Mouse (Mus musculus) E14TG2a.4 (cell line): ENCODE measurements around the gene Fli1.
A peak's percentile ranks its signal among the peaks of the same experiment; 100 is the strongest.

Source experiments
- H3K27me3 ChIP-seq: 2 replicates; pipeline ENCODE4 v1.6.1; 2014; ENCODE audit warnings: low read length, control low read depth; ENCODE audit not compliant: insufficient read depth
- H3K36me3 ChIP-seq: 2 replicates; pipeline ENCODE4 v1.6.1; 2014; ENCODE audit warnings: low read length, control low read depth; ENCODE audit not compliant: insufficient read depth
- H3K4me1 ChIP-seq: replicated peaks from 2 replicates; pipeline ENCODE4 v1.6.1; 2014; ENCODE audit warnings: low read depth, low read length, control low read depth
- H3K4me3 ChIP-seq: replicated peaks from 2 replicates; pipeline ENCODE4 v1.5.1; 2014; ENCODE audit warnings: mild to moderate bottlenecking, low read length
- H3K9me3 ChIP-seq: 2 replicates; pipeline ENCODE4 v1.6.1; 2014; ENCODE audit warnings: low read length, control low read depth
- CTCF ChIP-seq: conservative IDR thresholded peaks from 2 replicates; pipeline ENCODE4 v1.5.1; 2014; ENCODE audit warnings: low read length
- NANOG ChIP-seq: IDR thresholded peaks from 2 replicates; pipeline ENCODE4 v1.6.1; 2014; ENCODE audit warnings: borderline replicate concordance, low read length, mixed read lengths
- POU5F1 ChIP-seq: IDR thresholded peaks from 2 replicates; pipeline ENCODE4 v1.6.1; 2014; ENCODE audit warnings: low read length, borderline replicate concordance

The Fli1 gene

DNA sequence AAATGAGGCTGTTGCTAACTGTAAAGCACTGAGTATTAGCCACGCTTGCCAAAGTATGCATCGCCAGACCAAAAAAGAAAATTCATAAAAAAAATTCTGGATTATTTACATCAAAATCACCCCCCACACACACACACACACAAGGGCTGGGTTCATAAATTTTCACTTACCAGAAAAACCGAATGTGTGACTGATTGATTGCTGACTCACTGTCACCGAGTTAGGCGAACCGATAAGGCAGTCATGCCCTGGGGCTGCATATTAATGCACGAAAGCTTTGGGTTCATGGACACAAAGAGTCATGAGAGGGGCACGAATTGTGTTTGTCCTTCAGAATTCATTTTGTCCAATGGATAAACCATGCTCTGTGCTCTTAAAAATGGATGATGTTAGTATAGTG is 17.2 kb upstream of the Fli1 start:
- Histone ChIP-seq H3K4me1 (no peaks in the 10 kb centered on the region), H3K9me3 (no peaks in the 10 kb centered on the region), H3K4me3 (no peak overlapping the region), H3K36me3 (no peaks in the 10 kb centered on the region), H3K27me3 (peaks cover 35% of the 10 kb centered on the region)
- TF ChIP-seq NANOG: no peak
- no peak for TF ChIP-seq POU5F1
- no peak for TF ChIP-seq CTCF

DNA sequence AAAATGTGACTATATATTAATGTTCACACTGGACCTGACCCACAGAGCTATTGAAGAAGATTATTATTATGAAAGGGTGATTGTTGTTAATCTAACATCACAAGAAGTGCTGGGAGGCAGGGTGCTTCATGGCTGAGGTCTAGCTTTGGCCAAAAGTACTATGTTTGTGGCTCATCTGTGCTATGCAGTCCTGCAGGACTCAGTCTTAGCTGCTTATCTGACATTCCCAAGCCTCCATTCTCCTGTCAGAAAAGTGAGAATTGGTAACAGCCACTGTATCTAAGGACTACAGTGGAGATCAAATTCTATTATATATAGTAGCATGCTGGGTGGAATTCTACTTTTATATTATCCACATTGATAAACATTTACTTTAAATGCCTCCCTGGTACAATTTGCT is 16.8 kb upstream of the Fli1 start:
- Histone ChIP-seq H3K4me1 (no peaks in the 10 kb centered on the region), H3K4me3 (no peak overlapping the region), H3K9me3 (no peaks in the 10 kb centered on the region), H3K27me3 (peaks cover 37% of the 10 kb centered on the region), H3K36me3 (no peaks in the 10 kb centered on the region)
- TF ChIP-seq POU5F1: no peak
- no peak for TF ChIP-seq CTCF
- no peak for TF ChIP-seq NANOG

DNA sequence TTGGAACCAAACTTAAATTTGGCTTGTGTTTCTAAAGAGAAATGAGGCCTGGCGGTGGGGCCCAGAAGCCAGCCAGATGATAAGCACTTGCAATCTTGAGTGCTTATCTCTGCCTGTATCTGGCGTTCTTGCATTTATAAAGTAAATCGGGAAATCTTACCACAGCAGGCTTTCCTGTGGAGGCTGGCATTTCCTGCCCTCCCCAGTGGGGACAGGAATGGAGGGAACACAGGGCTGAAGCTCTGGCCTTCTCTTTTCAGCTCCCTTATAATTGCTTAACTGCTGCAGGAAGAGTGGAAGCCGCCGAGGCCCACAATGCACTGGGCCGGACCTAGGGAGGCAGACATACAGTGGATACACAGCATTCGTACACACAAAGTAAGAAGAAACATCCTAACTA is 13.7 kb upstream of the Fli1 start:
- no peak overlapping the region for H3K4me3 ChIP-seq
- no peaks in the 10 kb centered on the region for H3K36me3 ChIP-seq
- H3K27me3 ChIP-seq: peaks cover 31% of the 10 kb centered on the region
- H3K9me3 ChIP-seq: no peaks in the 10 kb centered on the region
- H3K4me1 ChIP-seq: no peaks in the 10 kb centered on the region
- TF ChIP-seq NANOG: no peak
- TF ChIP-seq CTCF: no peak
- TF ChIP-seq POU5F1: no peak

DNA sequence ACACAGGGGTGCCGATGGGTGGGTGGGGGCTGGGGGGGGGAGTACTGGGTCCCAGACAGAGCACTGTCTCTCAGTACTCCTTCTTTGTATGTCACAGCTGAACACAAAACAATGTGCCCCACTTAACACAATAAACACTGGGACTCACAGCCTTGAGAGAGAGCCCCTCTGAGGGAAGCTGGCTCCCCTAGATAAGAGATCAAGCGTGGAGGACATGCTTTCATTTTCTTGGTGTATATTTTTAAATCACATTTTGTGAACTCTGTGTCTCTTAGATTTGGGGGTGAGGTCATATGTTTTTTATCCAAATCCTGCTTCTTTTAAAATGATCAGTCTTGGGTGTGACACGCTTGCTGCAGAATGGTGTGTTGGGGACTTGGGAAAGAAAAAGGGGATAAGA is 12.6 kb upstream of the Fli1 start:
- H3K27me3 ChIP-seq: peaks cover 29% of the 10 kb centered on the region
- H3K9me3 ChIP-seq: no peaks in the 10 kb centered on the region
- H3K36me3 ChIP-seq: no peaks in the 10 kb centered on the region
- H3K4me3 ChIP-seq: no peak overlapping the region
- TF ChIP-seq CTCF (no peak), NANOG (no peak), POU5F1 (no peak)
- H3K4me1 ChIP-seq: peaks cover 6% of the 10 kb centered on the region; the same call in 1 of the 2 replicates

DNA sequence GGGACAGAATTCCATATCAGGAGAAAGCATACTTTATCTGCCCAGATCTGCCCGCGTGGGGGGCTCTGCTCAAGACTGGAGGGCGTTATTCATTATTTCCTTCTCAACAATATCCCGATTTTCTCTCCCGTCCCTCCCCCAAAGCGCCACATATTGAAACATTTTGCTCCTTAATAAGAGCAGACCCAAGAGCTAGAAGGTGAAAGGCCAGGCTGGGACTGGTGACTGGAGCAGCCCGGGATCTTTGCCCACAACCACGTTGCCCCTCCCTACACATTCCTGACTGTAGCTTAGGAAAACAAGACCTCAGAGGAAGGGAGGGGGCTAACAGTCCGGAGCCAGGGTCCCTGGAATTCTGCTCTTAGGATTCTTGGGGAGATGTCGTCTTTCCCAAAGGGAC is 7.9 kb upstream of the Fli1 start:
- peaks cover 67% of the 10 kb centered on the region for H3K27me3 ChIP-seq
- no peaks in the 10 kb centered on the region for H3K9me3 ChIP-seq
- no peaks in the 10 kb centered on the region for H3K36me3 ChIP-seq
- TF ChIP-seq POU5F1 (no peak), NANOG (no peak), CTCF (no peak)
- peaks cover 21% of the 10 kb centered on the region for H3K4me1 ChIP-seq
- no peak overlapping the region for H3K4me3 ChIP-seq

DNA sequence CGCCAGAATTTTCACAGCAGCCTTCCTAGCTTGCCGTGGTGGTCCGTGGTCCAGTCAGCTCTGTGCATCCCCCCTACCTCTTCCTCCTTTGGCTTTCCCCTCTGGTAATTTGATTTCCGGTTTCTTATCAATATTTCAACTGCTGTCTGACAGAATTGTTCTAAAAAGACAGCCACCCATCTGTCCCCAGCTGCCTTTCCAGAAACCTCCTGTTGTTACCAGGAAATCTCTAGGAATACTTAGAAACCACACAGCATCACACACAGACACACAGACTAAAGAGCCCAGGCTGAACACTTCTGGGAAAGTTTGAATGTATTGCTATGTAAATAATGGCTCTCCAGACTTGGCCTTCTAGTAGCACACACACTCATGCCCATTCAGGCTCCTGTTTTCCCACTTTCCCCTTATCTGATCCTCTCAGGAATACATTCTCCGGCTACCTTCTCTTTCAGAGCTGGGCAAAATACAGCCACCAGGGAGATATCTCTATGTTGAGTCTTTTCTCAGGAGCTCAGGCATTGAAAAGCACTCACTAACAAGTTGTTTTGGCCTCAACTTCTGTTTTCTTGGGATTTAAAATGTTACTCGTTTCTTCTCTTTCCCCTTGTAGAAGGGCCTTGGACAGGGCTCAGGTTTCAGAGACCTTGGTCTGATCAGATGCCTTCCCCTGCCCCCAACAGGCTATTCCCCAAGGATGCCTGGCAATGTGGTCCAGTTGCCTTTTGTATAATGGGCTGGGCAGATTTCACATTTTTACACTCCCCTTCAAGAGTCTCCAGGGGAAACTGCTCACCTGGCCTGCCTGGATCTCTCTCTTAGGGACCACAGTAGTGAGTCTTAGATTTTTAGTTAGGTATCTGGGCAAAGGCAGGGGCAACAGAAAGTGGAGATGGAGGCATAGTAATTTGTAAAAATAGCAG is 7.1 kb upstream of the Fli1 start:
- H3K9me3 ChIP-seq: no peaks in the 10 kb centered on the region
- H3K4me3 ChIP-seq: no peak overlapping the region
- peaks cover 29% of the 10 kb centered on the region for H3K4me1 ChIP-seq
- H3K27me3 ChIP-seq: peaks cover 73% of the 10 kb centered on the region
- no peaks in the 10 kb centered on the region for H3K36me3 ChIP-seq
- TF ChIP-seq CTCF: no peak
- no peak for TF ChIP-seq POU5F1
- no peak for TF ChIP-seq NANOG

DNA sequence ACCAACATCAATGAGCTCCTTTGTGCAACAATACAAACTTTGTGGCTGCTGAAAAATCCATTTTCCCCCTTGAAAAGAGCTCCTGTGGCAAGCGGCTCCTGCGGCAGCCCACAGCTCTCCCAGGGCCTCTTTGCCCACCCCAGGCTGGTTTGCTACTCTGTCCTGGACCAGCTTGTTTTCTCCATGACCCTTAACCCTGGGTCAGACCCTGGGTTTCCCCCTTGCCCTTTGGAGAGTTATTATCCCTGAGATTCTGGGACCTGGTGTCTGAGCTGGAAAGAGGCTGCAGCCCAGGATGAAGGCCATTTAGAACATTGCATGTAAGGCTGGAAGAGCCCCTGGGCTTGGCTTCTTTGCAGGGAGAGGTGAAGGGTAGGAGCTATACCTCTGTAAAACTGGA is 4.1 kb upstream of the Fli1 start:
- Histone ChIP-seq H3K36me3 (no peaks in the 10 kb centered on the region), H3K9me3 (no peaks in the 10 kb centered on the region), H3K27me3 (peaks cover 89% of the 10 kb centered on the region), H3K4me3 (no peak overlapping the region), H3K4me1 (peaks cover 57% of the 10 kb centered on the region)
- TF ChIP-seq NANOG: no peak
- no peak for TF ChIP-seq CTCF
- TF ChIP-seq POU5F1: no peak

DNA sequence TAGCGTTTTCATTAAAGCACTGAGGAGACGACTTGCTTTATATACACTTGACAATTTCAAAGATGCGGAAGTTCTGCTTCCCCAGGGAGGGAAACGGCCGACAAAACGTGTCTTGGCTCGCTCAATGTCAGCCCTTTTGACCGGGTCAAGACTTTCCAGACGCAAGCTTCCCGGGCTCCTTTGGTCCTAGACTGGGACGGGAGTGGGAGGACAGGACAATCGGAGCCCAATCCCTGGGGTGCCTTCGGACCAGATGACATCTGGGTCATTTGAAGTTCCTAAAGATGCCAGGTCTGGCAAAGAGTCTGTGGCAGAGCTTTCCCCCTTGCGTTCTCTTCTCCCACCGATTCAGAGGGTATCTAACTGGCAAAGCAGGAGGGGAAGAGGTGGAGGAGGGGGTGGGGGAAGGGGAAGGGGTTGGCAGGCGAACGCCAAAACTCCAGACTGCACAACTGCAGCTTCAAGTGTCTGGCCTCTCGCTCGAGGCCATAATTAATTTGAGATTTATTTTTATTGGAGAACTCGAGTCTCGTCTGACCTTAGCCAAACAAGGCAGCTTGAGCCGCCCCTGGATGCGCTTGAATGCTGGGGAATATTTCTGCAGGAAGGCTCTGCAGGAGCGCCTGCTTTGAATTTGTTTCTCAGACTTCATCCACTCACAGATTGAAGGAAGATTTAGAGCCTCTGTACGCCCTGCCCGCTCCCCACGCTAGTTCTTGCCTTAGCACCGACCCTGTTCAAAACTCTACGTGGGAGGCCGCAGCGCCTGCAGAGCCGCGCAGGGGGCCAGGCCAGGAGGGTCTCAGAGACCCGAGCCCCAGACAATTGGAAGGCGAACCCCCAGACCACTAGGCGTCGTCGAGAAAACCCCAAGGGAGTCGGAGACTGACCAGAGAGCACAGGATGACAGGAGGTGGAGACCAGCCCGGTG is 2.3 kb upstream of the Fli1 start:
- Histone ChIP-seq H3K4me3 (peak overlapping the region; percentile 52), H3K9me3 (no peaks in the 10 kb centered on the region), H3K27me3 (peaks cover 97% of the 10 kb centered on the region), H3K36me3 (no peaks in the 10 kb centered on the region), H3K4me1 (peaks cover 59% of the 10 kb centered on the region)
- TF ChIP-seq POU5F1 (no peak), NANOG (no peak), CTCF (no peak)
